Mouse (Mus musculus) CH12.LX (cell line): Measurements from ENCODE around the gene Gm11437.

Experiments
- CHD1 ChIP-seq: IDR thresholded peaks from 2 replicates; pipeline ENCODE4 v1.6.1; 2012; ENCODE audit warnings: low read depth, low read length, improper control_type of control experiment, inconsistent platforms
- CTCF ChIP-seq, 2 experiments: IDR thresholded peaks in 1 of 2; conservative IDR thresholded peaks in 1 of 2; 2 replicates each; pipeline ENCODE4 v1.5.1; 2011 to 2012; ENCODE audit warnings: low read depth in 2 of 2, low read length in 2 of 2, improper control_type of control experiment in 1 of 2, inconsistent platforms in 1 of 2, mild to moderate bottlenecking in 1 of 2, moderate library complexity in 1 of 2

GRCm38 (mm10) chr11:84197607-84198402 is 30.5 kb upstream of the Gm11437 start:
- no peak for TF ChIP-seq CTCF (conservative IDR thresholded peaks at IDR 0.05 in 1 of 2, IDR thresholded peaks at IDR 0.05 in 1 of 2; ENCODE audit: low read depth in 2 of 2, low read length in 2 of 2)
- TF ChIP-seq CHD1 = no peak
